Mouse (Mus musculus) lung, adult 2 months (tissue): ENCODE measurements at regions not wholly inside any gene's neighbourhood (a gene's known extent, or its start where the extent isn't known, plus 50 kb on each side); places are given as distances from the start of the nearest gene placed in this dataset.
"Not testable (repeated sequence)": the region's sequence is repeated elsewhere in the genome, so short reads cannot be mapped to it uniquely, and the experiment has no call there.

Experiments used
- DNase-seq: peaks from one replicate; pipeline ENCODE4 v3.0.0; 2022
- H3K4me1 ChIP-seq: fragments of 200-500 bp; 2 replicates; pipeline ENCODE4 v1.6.1; 2011; ENCODE audit warnings: low read length; ENCODE audit not compliant: control insufficient read depth, insufficient read depth
- H3K4me3 ChIP-seq: fragments of 200-500 bp; replicated peaks from 2 replicates; pipeline ENCODE3; 2011; ENCODE audit warnings: low read depth, mild to moderate bottlenecking, control low read depth, low read length; ENCODE audit errors: extremely low read depth
- CTCF ChIP-seq: fragments of 200-500 bp; IDR thresholded peaks from 2 replicates; pipeline ENCODE4 v1.5.1; 2011; ENCODE audit warnings: mild to moderate bottlenecking, low read length, control low read depth; ENCODE audit not compliant: insufficient read depth
- POLR2A ChIP-seq: fragments of 200-500 bp; IDR thresholded peaks from 2 replicates; pipeline ENCODE4 v1.6.1; 2011; ENCODE audit warnings: low read depth, mild to moderate bottlenecking, control low read depth, low read length, borderline replicate concordance; ENCODE audit errors: extremely low read depth
- WGBS: fragments of 180-500 bp; shearing (Covaris S2); methylation state at CpG from one replicate; pipeline ENCODE4 v1.1.7; 2018; 5-methylcytosine and 5-hydroxymethylcytosine counted together

GRCm38 (mm10) chr6:31917411-31918131 lies 132.5 kb upstream of the 1700012A03Rik start:
- 78% methylated on average over 13 of the region's 13 CpGs for WGBS

GRCm38 (mm10) chr6:31901791-31902190 lies 148.3 kb upstream of the 1700012A03Rik start:
- Histone ChIP-seq H3K4me1 (no peaks in the 10 kb centered on the region), H3K4me3 (no peak overlapping the region)
- WGBS = 65% methylated on average over 2 of the region's 2 CpGs
- TF ChIP-seq POLR2A (no peak), CTCF (no peak)
- no peak for DNase-seq

More at GRCm38 (mm10) chr6:31917411-31918131, 132.5 kb upstream of the 1700012A03Rik start:
- no peak for TF ChIP-seq POLR2A
- no peak for TF ChIP-seq CTCF
- Histone ChIP-seq H3K4me3 (no peak overlapping the region), H3K4me1 (no peaks in the 10 kb centered on the region)
- no peak for DNase-seq

GRCm38 (mm10) chr6:31899055-31899454 lies 151.0 kb upstream of the 1700012A03Rik start:
- no peaks in the 10 kb centered on the region for H3K4me1 ChIP-seq
- no peak overlapping the region for H3K4me3 ChIP-seq
- TF ChIP-seq CTCF (no peak), POLR2A (no peak)
- DNase-seq = no peak
- WGBS = 68% methylated on average over 3 of the region's 3 CpGs

GRCm38 (mm10) chr6:31898609-31899008 lies 151.4 kb upstream of the 1700012A03Rik start:
- no peak for DNase-seq
- H3K4me1 ChIP-seq = no peaks in the 10 kb centered on the region
- TF ChIP-seq POLR2A (no peak), CTCF (no peak)
- WGBS = 44% methylated on average over 4 of the region's 4 CpGs
- H3K4me3 ChIP-seq = no peak overlapping the region

GRCm38 (mm10) chr6:31897001-31897400 lies 153.0 kb upstream of the 1700012A03Rik start:
- H3K4me3 ChIP-seq = no peak overlapping the region
- H3K4me1 ChIP-seq = no peaks in the 10 kb centered on the region
- DNase-seq = no peak
- TF ChIP-seq CTCF = no peak
- TF ChIP-seq POLR2A = no peak
- 62% methylated on average over 3 of the region's 3 CpGs for WGBS

- WGBS = 68% methylated on average over 3 of the region's 3 CpGs
- Histone ChIP-seq H3K4me1 (no peaks in the 10 kb centered on the region), H3K4me3 (no peak overlapping the region)
- TF ChIP-seq CTCF (no peak), POLR2A (no peak)
- no peak for DNase-seq
Measured at GRCm38 (mm10) chr6:31895835-31896234, 154.2 kb upstream of the 1700012A03Rik start.

GRCm38 (mm10) chr6:31886931-31887330 lies 163.1 kb upstream of the 1700012A03Rik start:
- TF ChIP-seq POLR2A (no peak), CTCF (no peak)
- WGBS = 7% methylated on average over 4 of the region's 4 CpGs
- Histone ChIP-seq H3K4me3 (no peak overlapping the region), H3K4me1 (no peaks in the 10 kb centered on the region)
- DNase-seq = no peak

GRCm38 (mm10) chr6:31885196-31885595 lies 164.8 kb upstream of the 1700012A03Rik start:
- not testable (repeated sequence) for H3K4me3 ChIP-seq, H3K4me1 ChIP-seq, DNase-seq
- 9% methylated on average over 1 of the region's 1 CpGs for WGBS

- peaks cover 3% of the 10 kb centered on the region; the same call in 1 of the 2 replicates for H3K4me1 ChIP-seq
- 7% methylated on average over 2 of the region's 2 CpGs for WGBS
- DNase-seq = no peak
- no peak overlapping the region for H3K4me3 ChIP-seq
- TF ChIP-seq CTCF (no peak), POLR2A (no peak)
Measured at GRCm38 (mm10) chr6:31883726-31884125, 166.3 kb upstream of the 1700012A03Rik start.

- WGBS = 87% methylated on average over 6 of the region's 6 CpGs
- no peak overlapping the region for H3K4me3 ChIP-seq
- no peak for DNase-seq
Measured at GRCm38 (mm10) chr6:31874616-31875015, 175.4 kb upstream of the 1700012A03Rik start.

More at GRCm38 (mm10) chr6:31874616-31875015, 175.4 kb upstream of the 1700012A03Rik start:
- TF ChIP-seq POLR2A (no peak), CTCF (no peak)
- H3K4me1 ChIP-seq = peaks cover 3% of the 10 kb centered on the region; the same call in 1 of the 2 replicates
